Mouse (Mus musculus) C2C12 (cell line): ENCODE results near the gene Dnajc22. TPM values are rescaled to one million over a fixed set of nuclear protein-coding genes. Genes with fewer than 3 reads are reported as not detected.

ENCODE experiments used
- H3K27me3 ChIP-seq: one replicate; pipeline ENCODE4 v1.6.1; 2011; ENCODE audit not compliant: control insufficient read depth, insufficient read depth, insufficient read length
- H3K36me3 ChIP-seq: one replicate; pipeline ENCODE4 v1.6.1; 2011; ENCODE audit not compliant: control insufficient read depth, insufficient read depth
- H3K4me3 ChIP-seq: one replicate; pipeline ENCODE4 v1.5.1; 2011; ENCODE audit warnings: mild to moderate bottlenecking, control low read depth; ENCODE audit not compliant: poor library complexity, insufficient read depth, severe bottlenecking
- H3K79me2 ChIP-seq: one replicate; pipeline ENCODE4 v1.6.1; 2011; ENCODE audit not compliant: control insufficient read depth, insufficient read depth
- H3K79me3 ChIP-seq: one replicate; pipeline ENCODE4 v1.6.1; 2011; ENCODE audit warnings: low read depth, control low read depth
- H3ac ChIP-seq: one replicate; pipeline ENCODE3; 2011; ENCODE audit warnings: low read depth; ENCODE audit not compliant: control insufficient read depth, insufficient read length
- CEBPB ChIP-seq: IDR thresholded peaks from one replicate; pipeline ENCODE4 v1.6.1; 2011; ENCODE audit warnings: low read depth, mild to moderate bottlenecking, control low read depth, moderate library complexity
- CTCF ChIP-seq: IDR thresholded peaks from one replicate; pipeline ENCODE4 v1.5.1; 2011; ENCODE audit not compliant: control insufficient read depth, insufficient read depth, insufficient read length
- FOSL1 ChIP-seq: IDR thresholded peaks from one replicate; pipeline ENCODE4 v1.8.0; 2011; ENCODE audit warnings: mild to moderate bottlenecking, low read length; ENCODE audit not compliant: poor library complexity, insufficient read depth, severe bottlenecking
- MAX ChIP-seq: IDR thresholded peaks from one replicate; pipeline ENCODE4 v1.6.1; 2011; ENCODE audit warnings: mild to moderate bottlenecking, control low read depth
- MYOD1 ChIP-seq: IDR thresholded peaks from one replicate; pipeline ENCODE4 v1.6.1; 2011; ENCODE audit warnings: low read depth; ENCODE audit not compliant: control insufficient read depth, insufficient read length
- MYOG ChIP-seq: IDR thresholded peaks from one replicate; pipeline ENCODE4 v1.6.1; 2011; ENCODE audit not compliant: control insufficient read depth, insufficient read length; ENCODE audit errors: extremely low read depth
- USF1 ChIP-seq: IDR thresholded peaks from one replicate; pipeline ENCODE4 v1.6.1; 2011; ENCODE audit warnings: low read depth, mild to moderate bottlenecking, control low read depth, moderate library complexity
- polyA plus RNA-seq: library from polyadenylated mRNA; unstranded; fragments of >200 nt; fragmentation: generic; extraction: Trizol; gene quantifications from one replicate; pipeline ENCODE4 v1.2.1, GENCODE M21; 2012; ENCODE audit warnings: missing spikeins

Gene Dnajc22
- polyA plus RNA-seq, 1 experiment, result 0.74 TPM

- no peak overlapping the region for H3ac ChIP-seq
- H3K36me3 ChIP-seq, result no peaks in the 10 kb centered on the region
- no peaks in the 10 kb centered on the region for H3K79me2 ChIP-seq
- no peak overlapping the region for H3K4me3 ChIP-seq
- H3K27me3 ChIP-seq, result no peaks in the 10 kb centered on the region
- no peaks in the 10 kb centered on the region for H3K79me3 ChIP-seq
- TF ChIP-seq FOSL1 (no peak), CEBPB (no peak), MAX (no peak)
Measured at GRCm38 (mm10) chr15:99120814-99121213, 27.8 kb downstream of the Dnajc22 start.

- no peak for TF ChIP-seq MAX
- no peak for TF ChIP-seq USF1
- no peak for TF ChIP-seq FOSL1
- no peak for TF ChIP-seq CEBPB
- TF ChIP-seq CTCF, result no peak
- TF ChIP-seq MYOD1, result no peak
- no peak for TF ChIP-seq MYOG
- peaks cover 11% of the 10 kb centered on the region for H3K79me2 ChIP-seq
- H3ac ChIP-seq, result no peak overlapping the region
- no peaks in the 10 kb centered on the region for H3K27me3 ChIP-seq
- peaks cover 8% of the 10 kb centered on the region for H3K79me3 ChIP-seq
- no peak overlapping the region for H3K4me3 ChIP-seq
- no peaks in the 10 kb centered on the region for H3K36me3 ChIP-seq
Measured at GRCm38 (mm10) chr15:99122642-99123041, 29.7 kb downstream of the Dnajc22 start.

- Histone ChIP-seq H3K4me3 (peak within 1 kb of the TSS; percentile 96), H3K36me3 (no peaks in the 10 kb centered on the region), H3K79me3 (peaks cover 16% of the 10 kb centered on the region), H3K79me2 (peaks cover 42% of the 10 kb centered on the region), H3ac (peak within 1 kb of the TSS; percentile 80), H3K27me3 (no peaks in the 10 kb centered on the region)
- TF ChIP-seq USF1, result no peak
- TF ChIP-seq MYOD1, result no peak
- no peak for TF ChIP-seq FOSL1
- no peak for TF ChIP-seq MAX
- TF ChIP-seq CEBPB, result no peak
- TF ChIP-seq CTCF, result no peak
- TF ChIP-seq MYOG, result no peak
Measured at GRCm38 (mm10) chr15:99125711-99126080, 32.7 kb downstream of the Dnajc22 start, which contains the start of gene Spats2. Gene Spats2, plus strand, starts transcription at chr15:99125916.

GRCm38 (mm10) chr15:99126081-99126815 lies 33.3 kb downstream of the Dnajc22 start:
- no peak for TF ChIP-seq MYOG
- TF ChIP-seq FOSL1, result no peak
- TF ChIP-seq MYOD1, result no peak
- TF ChIP-seq MAX, result peak; percentile 78
- H3K79me3 ChIP-seq, result peaks cover 16% of the 10 kb centered on the region
- peaks cover 47% of the 10 kb centered on the region for H3K79me2 ChIP-seq
- H3K4me3 ChIP-seq, result peak overlapping the region; percentile 96
- no peaks in the 10 kb centered on the region for H3K36me3 ChIP-seq
- no peaks in the 10 kb centered on the region for H3K27me3 ChIP-seq
- H3ac ChIP-seq, result peak overlapping the region; percentile 80

- Histone ChIP-seq H3K4me3 (peak overlapping the region; percentile 96), H3K27me3 (no peaks in the 10 kb centered on the region), H3ac (peak overlapping the region; percentile 80), H3K79me2 (peaks cover 54% of the 10 kb centered on the region), H3K79me3 (peaks cover 16% of the 10 kb centered on the region), H3K36me3 (peaks cover under 1% of the 10 kb centered on the region)
- TF ChIP-seq FOSL1 (no peak), USF1 (no peak), CEBPB (no peak)
Measured at GRCm38 (mm10) chr15:99126816-99127365, 33.9 kb downstream of the Dnajc22 start.

GRCm38 (mm10) chr15:99127851-99128522 lies 35.0 kb downstream of the Dnajc22 start:
- Histone ChIP-seq H3K4me3 (no peak overlapping the region), H3K79me3 (peaks cover 16% of the 10 kb centered on the region), H3K79me2 (peaks cover 62% of the 10 kb centered on the region), H3K36me3 (peaks cover 6% of the 10 kb centered on the region), H3ac (no peak overlapping the region), H3K27me3 (no peaks in the 10 kb centered on the region)
- no peak for TF ChIP-seq MYOD1
